Mouse (Mus musculus) cortical plate, adult 2 months (tissue): ENCODE data around the gene Cdipt.

ENCODE experiments used
- CTCF ChIP-seq: fragments of 200-500 bp; IDR thresholded peaks from 2 replicates; pipeline ENCODE4 v1.5.1; 2011; ENCODE audit warnings: mild to moderate bottlenecking, control low read depth, low read length; ENCODE audit not compliant: insufficient read depth; ENCODE audit errors: extremely low read depth
- POLR2A ChIP-seq: fragments of 200-500 bp; IDR thresholded peaks from 2 replicates; pipeline ENCODE4 v1.6.1; 2011; ENCODE audit warnings: mild to moderate bottlenecking, low read length, control low read depth; ENCODE audit not compliant: insufficient read depth; ENCODE audit errors: extremely low read depth

GRCm38 (mm10) chr7:126975950-126976866 is 494 bp downstream of the Cdipt start, which contains the start of gene Cdiptos:
- TF ChIP-seq CTCF, result peak; percentile 92
- 0 out of 2 replicates have a peak, but pooled peaks have one; percentile 18 for TF ChIP-seq POLR2A
